Mouse (Mus musculus) liver, embryonic 15.5 days (tissue): ENCODE results near the gene Arhgap22. TPM values are rescaled to one million over a fixed set of nuclear protein-coding genes. Genes with fewer than 3 reads are reported as not detected.

Source experiments
- ATAC-seq: fragments of 200-750 bp; cut with Nextera tagmentation; 2 replicates; pipeline ENCODE4 v1.8.0; 2017; ENCODE audit warnings: moderate number of reproducible peaks, mild to moderate bottlenecking, moderate library complexity; ENCODE audit not compliant: insufficient read depth
- H3K27ac ChIP-seq: fragments of 300-500 bp; sonication (generic); replicated peaks from 2 replicates; pipeline ENCODE4 v1.5.1; 2015; ENCODE audit warnings: mild to moderate bottlenecking, inconsistent platforms
- H3K27me3 ChIP-seq: fragments of 300-500 bp; sonication (generic); 2 replicates; pipeline ENCODE4 v1.6.1; 2015; ENCODE audit warnings: mild to moderate bottlenecking, inconsistent platforms
- H3K36me3 ChIP-seq: fragments of 300-500 bp; sonication (generic); replicated peaks from 2 replicates; pipeline ENCODE4 v1.6.1; 2015; ENCODE audit warnings: moderate library complexity, mild to moderate bottlenecking, inconsistent platforms
- H3K4me1 ChIP-seq: fragments of 300-500 bp; sonication (generic); replicated peaks from 2 replicates; pipeline ENCODE4 v1.6.1; 2015; ENCODE audit warnings: inconsistent platforms
- H3K4me2 ChIP-seq: fragments of 300-500 bp; sonication (generic); 2 replicates; pipeline ENCODE4 v1.6.1; 2015; ENCODE audit warnings: moderate library complexity, mild to moderate bottlenecking, inconsistent platforms
- H3K4me3 ChIP-seq: fragments of 300-500 bp; sonication (generic); replicated peaks from 2 replicates; pipeline ENCODE4 v1.5.1; 2015; ENCODE audit warnings: mild to moderate bottlenecking, inconsistent platforms
- H3K9ac ChIP-seq: fragments of 300-500 bp; sonication (generic); 2 replicates; pipeline ENCODE4 v1.6.1; 2015; ENCODE audit warnings: moderate library complexity, mild to moderate bottlenecking, inconsistent platforms
- H3K9me3 ChIP-seq: fragments of 300-500 bp; sonication (generic); replicated peaks from 2 replicates; pipeline ENCODE4 v1.6.1; 2016; ENCODE audit warnings: inconsistent platforms
- WGBS: fragments of 180-500 bp; shearing (Covaris S2); methylation state at CpG from one replicate; pipeline ENCODE4 v1.1.7; 2015; ENCODE audit warnings: mixed read lengths; ENCODE audit not compliant: insufficient replicate concordance; 5-methylcytosine and 5-hydroxymethylcytosine counted together
- polyA plus RNA-seq: library from polyadenylated mRNA; unstranded; fragments of >200 nt; fragmentation: Nextera tagmentation; extraction: Ambion mirVana; gene quantifications from 2 replicates; pipeline ENCODE4 v1.2.1, GENCODE M21; 2015

The Arhgap22 gene
- polyA plus RNA-seq, 1 experiment from 2014 or later: 3.6 TPM

DNA sequence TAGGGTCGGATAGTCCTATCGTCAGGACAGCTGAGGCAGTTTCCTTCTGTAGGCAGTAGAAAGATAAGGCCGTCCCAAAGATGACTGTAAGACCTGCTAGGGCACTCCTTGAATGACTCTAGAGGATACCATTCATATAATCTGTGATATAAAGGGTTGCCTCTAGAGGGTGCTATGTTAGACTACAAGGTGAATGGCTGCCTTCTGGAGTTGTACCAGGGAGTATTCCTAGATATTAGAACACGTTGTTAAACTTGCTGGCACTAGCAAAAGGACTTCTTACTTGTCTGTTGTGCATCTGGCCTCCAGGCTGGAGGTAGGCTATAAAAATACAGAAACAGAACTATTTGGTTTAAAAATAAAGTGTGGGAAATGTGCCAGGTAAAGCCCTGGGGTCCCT is 117.2 kb downstream of the Arhgap22 start:
- WGBS: 31% methylated on average over 4 of the region's 4 CpGs
- Histone ChIP-seq H3K9me3 (no peaks in the 10 kb centered on the region), H3K9ac (no peak overlapping the region), H3K4me3 (no peak overlapping the region), H3K4me2 (no peak overlapping the region), H3K4me1 (no peaks in the 10 kb centered on the region), H3K27ac (no peak overlapping the region), H3K27me3 (no peaks in the 10 kb centered on the region), H3K36me3 (no peaks in the 10 kb centered on the region)
- ATAC-seq: no peak

DNA sequence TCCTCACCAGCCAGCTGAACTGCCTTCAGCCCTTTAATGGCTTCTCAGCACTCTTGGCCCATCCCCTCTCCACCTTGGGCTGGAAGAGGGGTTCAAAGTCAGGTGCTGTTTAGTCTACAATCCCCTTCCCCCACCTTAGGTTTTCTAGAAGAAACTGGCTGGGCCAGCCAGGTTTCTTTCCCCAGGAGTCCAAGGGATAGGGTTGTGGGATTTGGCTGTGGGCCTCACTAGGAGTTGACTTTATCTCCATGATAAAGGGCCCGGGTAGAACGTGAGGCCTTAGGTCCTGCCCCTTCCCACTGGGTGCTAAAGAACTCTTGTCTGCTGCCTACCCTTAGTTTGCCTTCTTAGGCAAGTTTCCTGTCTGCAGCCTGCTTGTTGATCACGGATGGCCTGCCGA is 117.8 kb downstream of the Arhgap22 start:
- Histone ChIP-seq H3K9me3 (no peaks in the 10 kb centered on the region), H3K9ac (no peak overlapping the region), H3K4me1 (no peaks in the 10 kb centered on the region), H3K36me3 (no peaks in the 10 kb centered on the region), H3K27ac (no peak overlapping the region), H3K27me3 (no peaks in the 10 kb centered on the region), H3K4me3 (no peak overlapping the region), H3K4me2 (no peak overlapping the region)
- 54% methylated on average over 4 of the region's 4 CpGs for WGBS
- ATAC-seq: no peak

DNA sequence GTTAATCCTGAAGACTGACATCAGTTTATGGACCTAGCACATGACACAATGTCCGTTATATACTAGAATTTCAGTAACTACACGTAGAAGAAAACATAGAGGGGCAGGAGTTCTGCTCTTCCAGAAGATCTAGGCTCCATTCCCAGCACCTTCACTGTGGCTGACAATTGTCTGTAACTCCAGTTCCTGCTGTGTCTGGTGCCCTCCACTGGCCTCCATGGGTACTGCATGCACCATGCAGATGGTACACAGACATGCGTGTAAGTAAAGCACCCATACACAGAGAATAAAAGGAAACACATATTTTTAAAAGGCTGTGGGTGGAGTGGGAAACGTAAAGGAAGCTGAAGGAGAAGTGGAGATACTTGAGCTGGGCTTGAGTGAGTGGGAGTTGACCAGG is 120.0 kb downstream of the Arhgap22 start:
- Histone ChIP-seq H3K36me3 (no peaks in the 10 kb centered on the region), H3K9ac (no peak overlapping the region), H3K27ac (no peak overlapping the region), H3K27me3 (no peaks in the 10 kb centered on the region), H3K4me3 (no peak overlapping the region), H3K4me2 (no peak overlapping the region), H3K4me1 (no peaks in the 10 kb centered on the region), H3K9me3 (no peaks in the 10 kb centered on the region)
- 46% methylated on average over 4 of the region's 4 CpGs for WGBS
- ATAC-seq: no peak

DNA sequence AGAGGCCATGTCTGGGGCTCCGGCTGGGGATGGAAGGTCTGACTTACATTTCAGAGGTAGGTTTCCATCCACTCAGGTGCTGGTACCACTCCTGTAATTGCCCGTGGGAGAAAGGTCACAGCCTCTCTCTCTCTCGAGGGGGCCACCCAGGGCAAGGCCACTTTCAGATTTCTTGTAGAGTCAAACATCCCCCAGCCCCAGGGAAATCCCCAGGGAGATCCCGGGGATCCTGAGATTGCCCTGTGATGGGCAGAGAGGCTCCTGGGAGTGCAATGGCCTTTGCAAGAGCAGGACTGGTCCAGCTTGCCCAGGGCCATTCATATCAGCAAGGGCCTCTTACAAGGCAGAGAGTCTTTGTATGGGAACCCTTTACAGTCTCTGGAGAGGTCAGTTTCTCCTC is 120.6 kb downstream of the Arhgap22 start:
- Histone ChIP-seq H3K4me2 (no peak overlapping the region), H3K36me3 (no peaks in the 10 kb centered on the region), H3K27ac (no peak overlapping the region), H3K9me3 (no peaks in the 10 kb centered on the region), H3K27me3 (no peaks in the 10 kb centered on the region), H3K9ac (no peak overlapping the region), H3K4me3 (no peak overlapping the region), H3K4me1 (no peaks in the 10 kb centered on the region)
- WGBS: 48% methylated on average over 4 of the region's 4 CpGs
- no peak for ATAC-seq

DNA sequence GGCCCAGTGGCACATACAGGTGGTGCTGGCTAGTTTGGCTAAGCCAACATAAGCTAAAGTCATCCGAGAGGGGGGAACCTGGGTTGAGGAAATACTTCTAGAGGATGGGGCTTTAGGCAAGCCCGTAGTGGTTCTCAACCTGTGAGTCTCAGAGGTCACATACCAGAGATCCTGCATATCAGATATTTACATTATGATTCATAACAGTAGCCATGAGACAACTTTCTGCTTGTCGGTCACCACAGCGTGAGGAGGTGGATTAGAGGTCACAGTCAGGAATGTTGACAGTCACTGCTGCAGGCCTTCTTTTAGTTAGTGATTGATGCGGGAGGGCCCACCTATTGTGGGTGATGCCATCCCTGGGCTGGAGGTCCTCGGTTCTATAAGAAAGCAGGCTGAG is 121.9 kb downstream of the Arhgap22 start:
- H3K4me2 ChIP-seq: no peak overlapping the region
- no peaks in the 10 kb centered on the region for H3K27me3 ChIP-seq
- no peak for ATAC-seq
- no peak overlapping the region for H3K27ac ChIP-seq
- 53% methylated on average over 6 of the region's 6 CpGs for WGBS
- no peaks in the 10 kb centered on the region for H3K36me3 ChIP-seq
- H3K9me3 ChIP-seq: no peaks in the 10 kb centered on the region
- H3K4me3 ChIP-seq: no peak overlapping the region
- no peaks in the 10 kb centered on the region for H3K4me1 ChIP-seq
- H3K9ac ChIP-seq: no peak overlapping the region

DNA sequence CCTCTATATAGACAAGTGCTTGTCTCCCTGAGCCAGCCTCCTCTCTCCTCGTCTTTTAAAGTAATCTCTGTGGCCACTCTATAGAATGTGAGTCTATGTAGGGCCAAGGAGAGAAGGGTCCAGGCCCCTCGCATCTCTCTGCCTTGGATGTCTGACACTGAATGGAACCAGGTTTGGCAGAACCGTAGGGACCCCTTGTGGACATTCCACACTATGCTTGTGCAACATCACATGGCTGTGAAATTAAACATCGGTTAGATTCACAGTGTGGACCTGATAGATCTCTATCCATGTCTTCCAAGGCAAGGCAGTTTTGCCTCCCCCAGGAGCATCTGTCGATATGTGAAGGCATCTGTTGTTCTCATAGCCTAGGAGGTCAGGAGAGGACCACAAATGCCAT is 124.9 kb downstream of the Arhgap22 start:
- H3K4me2 ChIP-seq: no peak overlapping the region
- no peaks in the 10 kb centered on the region for H3K36me3 ChIP-seq
- no peaks in the 10 kb centered on the region for H3K4me1 ChIP-seq
- H3K4me3 ChIP-seq: no peak overlapping the region
- H3K27me3 ChIP-seq: no peaks in the 10 kb centered on the region
- no peak for ATAC-seq
- H3K27ac ChIP-seq: no peak overlapping the region
- no peak overlapping the region for H3K9ac ChIP-seq
- 62% methylated on average over 5 of the region's 5 CpGs for WGBS
- H3K9me3 ChIP-seq: no peaks in the 10 kb centered on the region

DNA sequence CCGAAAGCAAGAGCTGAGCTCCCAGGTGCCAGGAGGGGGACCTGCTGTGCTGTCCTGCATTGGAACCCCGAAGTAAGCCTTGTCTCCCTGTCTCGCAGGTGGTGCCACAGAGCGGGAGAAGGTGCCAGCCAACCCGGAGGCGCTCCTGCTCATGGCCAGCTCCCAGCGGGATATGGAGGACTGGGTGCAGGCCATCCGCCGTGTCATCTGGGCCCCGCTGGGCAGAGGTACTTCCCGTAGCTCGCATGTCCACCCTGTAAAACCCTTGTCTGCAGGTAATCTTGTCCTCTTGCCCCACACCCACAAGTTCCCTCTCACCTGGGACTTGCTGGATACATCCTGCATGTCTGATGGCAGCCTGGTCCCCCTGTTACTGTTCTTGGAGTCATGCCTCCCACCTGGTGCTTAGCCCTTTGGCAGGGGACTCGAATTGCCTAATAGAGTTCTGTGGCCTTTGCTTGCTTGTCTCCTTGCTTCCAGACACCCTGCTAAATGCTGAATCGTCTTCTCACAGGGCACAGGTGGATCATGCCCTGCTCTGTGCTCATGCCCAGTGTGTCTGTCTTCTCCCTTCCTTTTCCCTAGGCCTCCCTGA is 129.4 kb downstream of the Arhgap22 start:
- Histone ChIP-seq H3K9ac (no peak overlapping the region), H3K27me3 (0 out of 2 replicates have a peak, but pooled peaks cover 3% of the 10 kb centered on the region), H3K9me3 (no peaks in the 10 kb centered on the region), H3K27ac (no peak overlapping the region), H3K4me2 (no peak overlapping the region), H3K4me1 (no peaks in the 10 kb centered on the region), H3K4me3 (no peak overlapping the region), H3K36me3 (no peaks in the 10 kb centered on the region)
- no peak for ATAC-seq
- WGBS: 68% methylated on average over 14 of the region's 14 CpGs

DNA sequence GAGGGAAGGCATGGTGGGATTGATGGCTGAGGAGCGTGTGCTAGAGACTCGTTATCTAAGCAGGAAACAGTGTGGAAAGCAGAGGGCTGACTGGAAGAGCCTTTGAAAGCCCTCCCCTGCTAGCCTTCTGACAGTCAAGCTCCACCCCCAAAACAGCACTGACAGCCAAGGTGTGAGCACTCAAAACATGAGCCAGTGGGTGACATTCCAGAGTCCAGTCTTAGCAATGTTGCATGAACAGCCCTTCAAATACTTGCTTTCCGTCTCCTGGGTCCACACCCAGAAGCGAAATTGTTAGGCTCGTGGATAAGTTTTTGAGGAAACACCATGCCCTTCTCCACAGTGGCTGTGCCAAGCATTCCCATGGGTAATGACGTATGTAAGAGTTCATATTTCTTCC is 132.7 kb downstream of the Arhgap22 start:
- Histone ChIP-seq H3K4me2 (no peak overlapping the region), H3K4me3 (no peak overlapping the region), H3K4me1 (peaks cover 3% of the 10 kb centered on the region; the same call in 1 of the 2 replicates), H3K36me3 (no peaks in the 10 kb centered on the region), H3K9me3 (no peaks in the 10 kb centered on the region), H3K27ac (no peak overlapping the region), H3K27me3 (peaks cover 32% of the 10 kb centered on the region), H3K9ac (no peak overlapping the region)
- ATAC-seq: no peak
- 47% methylated on average over 6 of the region's 6 CpGs for WGBS

DNA sequence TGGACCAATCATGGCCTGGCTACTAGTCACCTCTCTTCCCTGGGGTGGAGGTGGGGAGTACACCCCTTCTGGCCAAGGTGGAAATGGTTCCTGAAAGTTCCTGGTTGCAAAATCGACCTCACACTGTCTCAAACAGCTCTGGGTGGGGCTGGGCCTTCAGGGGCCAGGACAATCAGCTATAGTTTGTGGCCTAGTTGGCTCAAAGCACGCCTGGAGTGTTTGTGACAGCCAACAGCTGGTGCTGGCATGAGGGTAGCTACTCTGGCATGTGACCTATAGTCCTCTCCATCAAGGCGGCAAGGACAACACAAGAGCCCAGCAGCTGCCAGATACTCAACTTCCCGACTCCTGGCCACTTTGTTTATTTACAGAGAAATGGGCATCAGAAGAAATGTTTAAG is 133.9 kb downstream of the Arhgap22 start:
- H3K4me2 ChIP-seq: no peak overlapping the region
- H3K27me3 ChIP-seq: peaks cover 44% of the 10 kb centered on the region
- H3K4me1 ChIP-seq: peaks cover 3% of the 10 kb centered on the region; the same call in 1 of the 2 replicates
- no peaks in the 10 kb centered on the region for H3K9me3 ChIP-seq
- ATAC-seq: no peak
- no peak overlapping the region for H3K27ac ChIP-seq
- no peaks in the 10 kb centered on the region for H3K36me3 ChIP-seq
- WGBS: 42% methylated on average over 4 of the region's 4 CpGs
- H3K4me3 ChIP-seq: no peak overlapping the region
- no peak overlapping the region for H3K9ac ChIP-seq

DNA sequence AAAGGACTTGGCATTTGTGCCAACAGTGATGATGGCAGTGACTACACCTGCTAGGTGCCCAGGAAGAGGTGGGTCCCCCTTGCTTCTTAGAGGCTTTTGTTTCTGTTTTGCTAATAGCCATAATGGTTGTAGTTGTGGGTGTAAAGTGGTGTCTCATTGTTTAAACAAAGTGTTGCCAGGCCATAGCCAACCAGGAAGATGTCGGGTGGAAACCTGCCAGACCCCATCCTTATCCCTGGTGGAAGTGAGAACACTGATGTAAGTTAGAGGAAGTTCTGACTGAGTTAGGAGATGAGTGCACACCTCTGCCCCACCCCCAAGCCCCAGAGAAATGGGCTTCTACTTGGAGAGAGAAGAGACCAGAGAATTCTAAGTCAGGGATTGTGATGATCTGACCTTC is 134.3 kb downstream of the Arhgap22 start:
- H3K4me3 ChIP-seq: no peak overlapping the region
- H3K27ac ChIP-seq: no peak overlapping the region
- ATAC-seq: no peak
- H3K9me3 ChIP-seq: no peaks in the 10 kb centered on the region
- no peak overlapping the region for H3K4me2 ChIP-seq
- H3K9ac ChIP-seq: no peak overlapping the region
- no peaks in the 10 kb centered on the region for H3K36me3 ChIP-seq
- peaks cover 48% of the 10 kb centered on the region for H3K27me3 ChIP-seq
- H3K4me1 ChIP-seq: peaks cover 3% of the 10 kb centered on the region; the same call in 1 of the 2 replicates
- WGBS: 35% methylated on average over 1 of the region's 1 CpGs

DNA sequence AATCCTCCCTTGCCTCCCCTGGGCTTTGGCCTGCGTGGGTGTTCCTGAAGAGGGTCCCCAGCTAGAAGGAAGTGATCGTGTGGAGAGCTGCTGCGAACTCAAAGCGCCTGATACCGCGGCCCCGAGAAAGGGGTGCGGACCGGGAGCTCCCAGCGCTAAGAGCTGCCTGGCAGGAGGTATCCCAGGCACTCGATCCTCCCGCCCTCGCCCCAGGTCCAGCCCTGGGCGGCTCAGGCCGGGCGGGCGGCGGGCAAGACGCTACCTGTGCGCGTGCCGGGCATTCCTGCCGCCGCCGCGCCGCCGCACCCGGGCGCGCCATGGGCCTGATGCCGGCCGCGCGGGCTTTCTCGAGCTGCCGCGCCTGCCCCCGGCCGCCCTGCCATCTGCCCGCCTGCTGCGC is 137.2 kb downstream of the Arhgap22 start:
- no peak for ATAC-seq
- H3K9ac ChIP-seq: no peak overlapping the region

More for the DNA sequence above, 137.2 kb downstream of the Arhgap22 start:
- Histone ChIP-seq H3K4me3 (peak overlapping the region; percentile 35), H3K36me3 (no peaks in the 10 kb centered on the region), H3K27me3 (peaks cover 51% of the 10 kb centered on the region), H3K9me3 (no peaks in the 10 kb centered on the region), H3K27ac (no peak overlapping the region), H3K4me2 (peak overlapping the region; percentile 58), H3K4me1 (peaks cover 3% of the 10 kb centered on the region; the same call in 1 of the 2 replicates)
- WGBS: 1% methylated on average over 39 of the region's 42 CpGs
